Mouse (Mus musculus) kidney, adult 11 months (tissue): Measurements from ENCODE around the gene Celf2.

Source experiments
- DNase-seq: peaks from one replicate; pipeline ENCODE4 v3.0.0; 2022

Celf2 gene

GRCm38 (mm10) chr2:7173271-7174064 is 335.9 kb downstream of the Celf2 start:
- DNase-seq, result no peak

GRCm38 (mm10) chr2:7171087-7171696 is 338.2 kb downstream of the Celf2 start:
- no peak for DNase-seq

DNA sequence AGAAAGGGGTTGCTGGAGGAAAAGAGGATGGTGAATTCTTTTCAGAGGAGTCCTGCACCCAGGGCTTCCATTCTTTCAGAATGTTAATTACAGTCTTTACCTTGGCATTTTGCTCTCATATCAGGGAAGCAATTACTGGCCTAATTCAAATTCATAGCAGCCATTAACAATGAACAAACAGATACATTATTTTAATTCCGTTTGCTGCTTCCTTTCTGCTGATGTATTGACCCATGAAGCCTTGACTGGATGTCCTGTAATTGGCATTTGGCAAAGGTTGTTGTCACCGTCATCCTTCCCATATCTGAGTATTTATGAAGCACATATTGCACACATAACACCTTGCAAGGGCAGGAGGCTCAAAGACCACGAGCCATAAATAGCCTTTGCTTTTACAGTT is 343.6 kb downstream of the Celf2 start:
- no peak for DNase-seq

DNA sequence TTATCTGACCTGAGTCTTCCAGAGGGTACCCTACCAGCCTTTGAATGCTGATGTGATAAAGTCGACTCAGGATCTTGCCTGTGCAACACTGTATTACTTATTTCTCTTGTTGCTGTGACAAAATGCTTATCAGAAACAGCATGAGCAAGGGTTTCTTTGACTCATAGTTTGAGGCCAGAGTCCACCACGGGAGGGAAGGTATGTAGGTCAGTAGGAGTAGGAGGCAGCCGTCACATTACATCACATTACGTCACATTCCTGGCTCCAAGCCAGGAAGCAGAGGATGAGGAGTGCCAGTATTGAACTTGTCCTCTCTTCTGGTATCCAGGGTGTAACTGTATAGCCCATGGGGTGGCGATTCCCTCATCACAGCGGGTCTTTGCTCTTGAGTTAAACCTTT is 349.3 kb downstream of the Celf2 start:
- no peak for DNase-seq

DNA sequence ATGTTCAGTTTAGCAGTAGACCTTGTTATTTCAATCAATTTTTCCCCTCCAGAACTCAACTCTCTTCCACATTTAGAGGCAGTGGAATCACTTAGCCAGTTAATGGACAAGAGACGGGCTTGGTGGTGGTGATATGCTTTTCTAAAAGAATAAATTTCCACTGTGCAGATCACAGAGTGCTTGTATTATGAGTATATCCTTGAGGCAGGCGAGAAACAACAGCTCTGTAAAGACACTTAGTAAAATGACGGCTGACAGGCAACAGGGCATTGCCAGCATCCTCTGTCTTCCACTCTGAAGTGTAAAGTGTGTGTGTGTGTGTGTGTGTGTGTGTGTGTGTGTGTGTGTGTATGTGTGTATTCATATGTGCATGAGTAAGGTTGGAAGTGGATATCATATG is 362.1 kb downstream of the Celf2 start:
- no peak for DNase-seq

DNA sequence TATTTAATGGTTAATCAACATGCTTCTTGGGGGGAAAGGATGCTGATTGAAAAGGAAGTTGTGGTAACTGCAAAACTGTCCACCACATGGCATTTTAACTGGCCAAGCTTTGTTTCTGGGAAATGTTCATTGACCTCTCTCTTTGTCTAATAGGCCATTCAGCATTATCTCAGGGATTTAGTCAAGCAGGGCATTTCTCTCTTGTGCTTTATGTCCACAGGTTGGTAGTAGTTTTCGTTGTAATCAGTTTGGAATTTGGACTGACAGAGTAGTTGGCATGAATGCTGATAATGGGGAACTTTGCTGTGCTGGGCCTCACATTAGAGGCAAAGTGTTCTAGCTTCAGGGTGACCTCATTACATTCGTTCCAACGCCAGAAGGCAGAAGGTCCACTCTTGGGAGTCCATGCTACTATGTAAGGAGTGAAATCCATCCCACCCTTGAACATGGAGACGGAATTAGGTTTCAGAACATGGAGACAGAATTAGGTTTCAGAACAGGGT is 363.8 kb downstream of the Celf2 start:
- DNase-seq, result no peak

- no peak for DNase-seq
These were observed 364.5 kb downstream of the Celf2 start for GRCm38 (mm10) chr2:7144871-7145270.

DNA sequence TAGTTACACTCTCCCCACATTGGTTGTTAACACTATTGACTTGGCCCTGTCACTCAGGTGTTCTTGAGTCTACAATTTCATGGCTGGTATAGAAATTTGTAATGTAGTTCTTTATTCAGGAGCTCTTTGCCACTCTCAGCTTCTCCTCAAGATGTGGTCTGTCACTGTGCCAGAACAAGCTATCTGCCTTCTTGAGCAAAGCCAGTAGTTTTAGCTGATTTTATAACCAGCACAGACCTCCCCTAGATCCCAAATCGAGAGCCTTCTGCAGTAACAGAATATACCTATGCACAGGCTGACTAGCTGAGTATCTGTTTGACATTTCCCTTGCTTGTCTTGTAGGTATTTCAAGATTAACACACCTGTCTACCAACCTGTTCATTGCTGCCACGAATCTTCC is 386.0 kb downstream of the Celf2 start:
- DNase-seq, result no peak

- no peak for DNase-seq
These were observed 393.6 kb downstream of the Celf2 start for GRCm38 (mm10) chr2:7115801-7116200.

DNA sequence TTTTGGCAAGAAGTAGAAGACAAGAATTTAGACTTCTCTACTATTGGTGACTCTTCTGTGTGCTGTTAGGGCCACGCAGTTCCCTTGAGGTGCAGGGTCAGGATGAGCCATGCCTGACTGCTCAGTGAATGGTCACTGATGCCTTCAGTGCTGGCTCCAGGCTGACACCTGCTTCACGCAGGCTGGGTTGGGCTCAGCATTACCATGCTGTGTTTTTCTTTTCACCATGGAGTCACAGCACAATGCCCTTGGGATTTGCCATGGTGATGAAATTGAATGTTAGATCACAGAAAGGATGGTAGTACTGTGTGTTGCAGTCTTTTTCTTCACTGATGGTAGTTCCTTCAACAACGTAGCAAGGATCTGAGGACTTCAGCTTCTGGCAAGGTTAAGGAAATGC is 394.2 kb downstream of the Celf2 start:
- DNase-seq, result no peak

DNA sequence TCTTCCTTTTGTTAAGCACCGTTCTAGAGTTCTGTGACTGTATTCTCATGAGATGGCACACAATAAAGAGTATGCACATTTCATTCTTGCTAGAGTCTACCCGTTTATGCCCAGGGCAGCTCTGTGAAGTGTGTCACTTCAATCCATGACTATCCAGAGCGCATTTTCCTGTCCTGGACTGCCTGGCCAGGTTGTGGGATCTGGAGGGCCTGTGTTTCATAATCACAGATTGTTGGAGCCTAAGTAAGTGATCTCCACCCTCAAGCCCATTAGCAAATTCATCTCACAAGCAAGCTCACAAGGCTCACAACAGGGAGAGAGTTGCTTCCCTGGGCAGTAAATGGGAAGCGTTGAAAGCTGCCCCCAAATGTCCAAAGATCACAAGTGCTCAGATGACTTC is 395.6 kb downstream of the Celf2 start:
- DNase-seq, result no peak

DNA sequence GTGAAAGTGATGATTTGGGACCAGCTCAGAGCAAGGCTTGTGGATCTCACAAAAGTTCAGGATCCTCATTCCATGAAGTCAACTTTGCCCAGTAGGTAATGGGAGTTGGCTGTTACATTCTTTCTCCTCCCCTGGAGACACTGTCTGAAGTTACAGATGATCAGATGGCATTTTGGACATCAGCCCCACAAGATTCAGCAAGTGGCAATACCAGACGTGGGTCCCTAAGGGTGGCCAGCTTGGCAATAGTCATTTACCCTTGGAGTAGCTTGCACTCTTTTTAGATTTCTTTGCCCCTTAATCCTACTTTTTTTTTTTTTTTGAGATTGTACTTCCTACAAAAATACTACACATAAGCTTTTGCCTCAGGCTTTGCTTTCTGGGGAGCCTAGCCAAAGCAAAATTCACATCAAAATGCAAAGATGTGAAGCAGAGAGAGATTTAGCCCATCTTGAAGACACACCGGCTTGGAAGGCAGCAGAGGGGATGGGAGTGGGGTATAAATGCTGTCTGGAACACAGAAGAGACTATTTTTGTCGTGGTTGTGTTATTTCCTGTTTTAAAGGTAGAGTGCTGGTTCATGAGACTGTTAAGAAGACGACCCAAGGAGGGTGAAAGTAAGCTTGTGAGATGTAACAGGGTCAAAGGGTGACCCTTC is 397.1 kb downstream of the Celf2 start:
- DNase-seq, result no peak

- no peak for DNase-seq
These were observed 415.9 kb downstream of the Celf2 start for GRCm38 (mm10) chr2:7093414-7093813.

DNA sequence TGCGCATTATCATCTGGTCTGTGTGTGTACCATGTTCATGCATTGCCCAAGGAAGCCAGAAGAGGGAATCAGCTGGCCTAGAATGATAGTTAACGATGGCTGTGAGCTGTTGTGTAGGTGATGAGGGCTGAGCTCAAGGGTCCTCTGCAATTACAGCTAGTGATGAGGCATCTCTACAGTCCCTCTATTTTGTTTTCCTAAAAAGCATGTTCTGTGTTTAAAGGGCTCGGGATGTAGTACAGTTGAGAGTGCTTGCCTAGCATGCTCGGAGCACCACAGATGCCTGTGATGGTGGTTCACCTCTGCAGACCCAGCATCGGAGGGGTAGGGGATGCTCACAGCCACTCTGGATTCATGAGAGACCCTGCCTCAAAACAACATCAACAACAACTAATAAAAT is 416.7 kb downstream of the Celf2 start:
- no peak for DNase-seq

DNA sequence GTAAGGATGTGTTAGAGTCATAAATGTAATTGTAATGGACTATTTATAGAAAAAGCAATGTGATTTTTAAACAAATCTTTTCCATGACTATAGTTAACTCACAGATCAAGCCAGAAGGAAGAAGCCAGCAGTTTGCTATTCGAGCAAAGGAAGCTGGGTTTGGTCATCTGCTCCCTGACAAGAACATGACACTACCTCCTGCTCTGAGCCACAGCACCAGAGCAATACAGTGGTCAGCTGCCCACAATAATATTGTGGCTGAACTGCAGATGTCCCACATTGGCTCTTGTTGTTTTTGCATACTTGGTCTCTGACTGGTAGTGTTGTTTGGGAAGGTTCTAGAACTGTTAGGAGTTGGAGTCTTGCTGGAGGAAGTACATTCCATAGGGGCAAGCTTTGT is 418.9 kb downstream of the Celf2 start:
- no peak for DNase-seq

DNA sequence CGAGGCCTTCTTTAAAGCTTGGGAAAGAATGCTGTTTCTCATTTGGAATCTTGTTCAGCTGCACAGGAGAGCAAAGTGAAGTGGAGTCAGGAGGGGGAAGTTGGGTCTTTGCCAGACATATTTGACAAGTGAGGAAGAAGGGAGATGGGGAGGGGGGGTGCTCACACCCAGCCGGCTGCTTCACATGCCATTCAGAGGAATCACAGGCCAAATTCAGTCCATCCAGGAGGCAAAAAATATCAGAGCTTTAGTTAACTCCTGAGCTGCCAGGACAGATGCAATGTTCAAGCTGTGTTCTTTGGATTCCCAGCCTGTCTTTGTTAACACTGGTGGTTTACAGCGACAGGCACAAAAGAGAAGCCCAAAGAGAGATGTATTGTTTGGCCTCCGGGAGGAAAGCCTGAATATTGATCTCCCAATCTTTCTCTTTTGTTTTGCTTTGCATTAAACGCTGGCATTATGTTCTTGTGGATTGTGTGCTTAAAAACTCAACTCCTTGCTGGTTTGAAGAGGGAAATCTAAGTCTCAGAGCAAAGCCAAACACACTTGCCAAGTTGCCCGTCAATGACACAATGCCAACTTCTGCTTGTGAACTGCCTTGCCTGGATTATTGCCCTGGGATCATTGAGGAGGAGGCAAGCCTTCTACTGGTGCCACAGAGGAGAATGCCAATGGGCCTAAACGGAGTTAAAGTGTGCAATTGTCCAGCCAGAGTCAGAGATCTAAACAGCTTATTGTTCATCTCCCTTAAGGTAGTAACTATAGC is 420.1 kb downstream of the Celf2 start:
- no peak for DNase-seq

DNA sequence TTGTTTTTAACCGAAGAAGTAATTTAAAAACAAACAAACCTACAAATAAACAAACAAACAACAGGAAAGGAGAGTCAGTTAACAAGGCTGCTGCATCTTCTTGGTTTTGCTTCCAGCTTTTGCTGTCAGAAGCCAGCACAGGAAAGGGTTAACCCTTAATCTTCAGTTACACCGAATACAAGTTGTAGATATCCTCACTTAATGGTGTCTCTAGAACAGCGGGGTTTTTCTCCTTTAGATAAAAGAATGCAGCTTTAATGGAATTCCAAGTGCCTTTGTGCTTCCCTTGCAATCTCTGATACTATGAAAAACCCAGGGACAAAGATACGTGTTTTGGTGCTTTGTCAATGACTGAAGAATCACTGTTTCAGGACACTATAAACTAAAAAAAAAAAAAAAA is 420.8 kb downstream of the Celf2 start:
- DNase-seq, result no peak

DNA sequence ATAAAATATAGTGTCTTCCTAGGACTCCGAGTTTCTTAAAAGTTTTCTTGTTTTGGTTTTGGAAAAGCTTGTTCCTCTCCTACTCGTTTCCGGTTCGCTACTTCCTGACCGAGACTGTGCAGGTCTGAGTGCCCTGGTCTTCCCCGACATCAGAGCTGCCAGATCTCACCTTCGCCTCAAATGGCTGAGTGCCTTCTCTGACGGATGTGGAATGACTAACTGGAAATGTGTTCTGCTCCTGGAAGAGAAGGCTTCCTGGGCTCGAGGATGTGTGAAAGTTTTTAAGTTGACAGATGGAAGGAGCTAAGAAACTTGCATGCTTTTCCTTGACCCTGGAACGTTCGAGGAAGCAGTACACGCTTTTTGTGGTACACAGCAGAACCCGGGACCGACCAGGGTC is 421.9 kb downstream of the Celf2 start:
- DNase-seq, result no peak

GRCm38 (mm10) chr2:7083489-7084090 is 425.8 kb downstream of the Celf2 start:
- DNase-seq, result no peak

- no peak for DNase-seq
These were observed 426.9 kb downstream of the Celf2 start for GRCm38 (mm10) chr2:7082376-7083025.

- no peak for DNase-seq
These were observed 428.3 kb downstream of the Celf2 start for GRCm38 (mm10) chr2:7080794-7081783.
